Mouse (Mus musculus): ENCODE data around the gene Ccnd3. TPM values are rescaled to one million over a fixed set of nuclear protein-coding genes. Genes with fewer than 3 reads are reported as not detected.
A peak's percentile ranks its signal among the peaks of the same experiment; 100 is the strongest.

Ccnd3 gene
- polyA plus RNA-seq, 1 experiment from 2014 or later: 530 TPM

- 52% methylated on average over 2 of the region's 2 CpGs for WGBS
- no peak for ATAC-seq (replicated peaks; ENCODE audit: low FRiP score)
Observed at GRCm38 (mm10) chr17:47505566-47505965, 715 bp downstream of the Ccnd3 start.

GRCm38 (mm10) chr17:47506042-47506441, 1.2 kb downstream of the Ccnd3 start:
- Histone ChIP-seq H3K27me3 (replicated peaks; ENCODE audit: control insufficient read depth, insufficient read depth, low read length) (no peaks in the 10 kb centered on the region), H3K4me3 (ENCODE audit: low read depth, low read length) (no peak overlapping the region), H3K4me2 (peak overlapping the region; percentile 67; the same call in 1 of the 2 replicates), H3K4me1 (replicated peaks; ENCODE audit: control insufficient read depth, insufficient read depth, low read length) (peaks cover 52% of the 10 kb centered on the region), H3K9me3 (ENCODE audit: control insufficient read depth, low read length) (no peaks in the 10 kb centered on the region), H3K9ac (ENCODE audit: low read depth, low read length) (no peak overlapping the region), H3K27ac (ENCODE audit: low read depth, low read length) (no peak overlapping the region), H3K36me3 (ENCODE audit: control insufficient read depth, insufficient read depth, low read length) (0 out of 2 replicates have a peak, but pooled peaks cover under 1% of the 10 kb centered on the region)
- DNase-seq (ENCODE audit: low spot score) (no peak), ATAC-seq (replicated peaks; ENCODE audit: low FRiP score) (no peak)
- WGBS: 80% methylated on average over 1 of the region's 1 CpGs

More at GRCm38 (mm10) chr17:47505566-47505965, 715 bp downstream of the Ccnd3 start:
- peak overlapping the region; percentile 77 for H3K27ac ChIP-seq (ENCODE audit: low read depth, low read length)
- H3K4me3 ChIP-seq (ENCODE audit: low read depth, low read length): peak overlapping the region; percentile 56
- no peaks in the 10 kb centered on the region for H3K9me3 ChIP-seq (ENCODE audit: control insufficient read depth, low read length)
- H3K9ac ChIP-seq (ENCODE audit: low read depth, low read length): peak overlapping the region; percentile 78
- peaks cover 54% of the 10 kb centered on the region for H3K4me1 ChIP-seq (replicated peaks; ENCODE audit: control insufficient read depth, insufficient read depth, low read length)
- peak overlapping the region; percentile 67 for H3K4me2 ChIP-seq
- H3K27me3 ChIP-seq (replicated peaks; ENCODE audit: control insufficient read depth, insufficient read depth, low read length): no peaks in the 10 kb centered on the region
- 0 out of 2 replicates have a peak, but pooled peaks cover 3% of the 10 kb centered on the region for H3K36me3 ChIP-seq (ENCODE audit: control insufficient read depth, insufficient read depth, low read length)
- DNase-seq (ENCODE audit: low spot score): no peak

- no peaks in the 10 kb centered on the region for H3K36me3 ChIP-seq (ENCODE audit: control insufficient read depth, insufficient read depth, low read length)
- no peaks in the 10 kb centered on the region for H3K27me3 ChIP-seq (replicated peaks; ENCODE audit: control insufficient read depth, insufficient read depth, low read length)
- no peak overlapping the region for H3K4me2 ChIP-seq
- no peak overlapping the region for H3K4me3 ChIP-seq (ENCODE audit: low read depth, low read length)
- 92% methylated on average over 4 of the region's 4 CpGs for WGBS
- H3K9ac ChIP-seq (ENCODE audit: low read depth, low read length): no peak overlapping the region
- no peaks in the 10 kb centered on the region for H3K9me3 ChIP-seq (ENCODE audit: control insufficient read depth, low read length)
- DNase-seq (ENCODE audit: low spot score) (no peak), ATAC-seq (replicated peaks; ENCODE audit: low FRiP score) (no peak)
- H3K27ac ChIP-seq (ENCODE audit: low read depth, low read length): no peak overlapping the region
- peaks cover 52% of the 10 kb centered on the region for H3K4me1 ChIP-seq (replicated peaks; ENCODE audit: control insufficient read depth, insufficient read depth, low read length)
Observed at GRCm38 (mm10) chr17:47506697-47507096, 1.8 kb downstream of the Ccnd3 start.

GRCm38 (mm10) chr17:47507523-47507922, 2.7 kb downstream of the Ccnd3 start:
- peaks cover 51% of the 10 kb centered on the region for H3K4me1 ChIP-seq (replicated peaks; ENCODE audit: control insufficient read depth, insufficient read depth, low read length)

GRCm38 (mm10) chr17:47508012-47508608, 3.3 kb downstream of the Ccnd3 start:
- 12% methylated on average over 12 of the region's 12 CpGs for WGBS
- Histone ChIP-seq H3K36me3 (ENCODE audit: control insufficient read depth, insufficient read depth, low read length) (no peaks in the 10 kb centered on the region), H3K9ac (ENCODE audit: low read depth, low read length) (peak overlapping the region; percentile 61), H3K4me1 (replicated peaks; ENCODE audit: control insufficient read depth, insufficient read depth, low read length) (peaks cover 52% of the 10 kb centered on the region), H3K9me3 (ENCODE audit: control insufficient read depth, low read length) (no peaks in the 10 kb centered on the region), H3K4me2 (peak overlapping the region; percentile 74), H3K27ac (ENCODE audit: low read depth, low read length) (peak overlapping the region; percentile 96), H3K4me3 (ENCODE audit: low read depth, low read length) (peak overlapping the region; percentile 38), H3K27me3 (replicated peaks; ENCODE audit: control insufficient read depth, insufficient read depth, low read length) (no peaks in the 10 kb centered on the region)
- ATAC-seq (replicated peaks; ENCODE audit: low FRiP score): peak; percentile 66
- peak; percentile 79 for DNase-seq (ENCODE audit: low spot score)

More at GRCm38 (mm10) chr17:47507523-47507922, 2.7 kb downstream of the Ccnd3 start:
- Histone ChIP-seq H3K36me3 (ENCODE audit: control insufficient read depth, insufficient read depth, low read length) (no peaks in the 10 kb centered on the region), H3K9ac (ENCODE audit: low read depth, low read length) (peak overlapping the region; percentile 61), H3K9me3 (ENCODE audit: control insufficient read depth, low read length) (no peaks in the 10 kb centered on the region), H3K4me2 (peak overlapping the region; percentile 74), H3K27ac (ENCODE audit: low read depth, low read length) (peak overlapping the region; percentile 96), H3K27me3 (replicated peaks; ENCODE audit: control insufficient read depth, insufficient read depth, low read length) (no peaks in the 10 kb centered on the region), H3K4me3 (ENCODE audit: low read depth, low read length) (no peak overlapping the region)
- no peak for ATAC-seq (replicated peaks; ENCODE audit: low FRiP score)
- WGBS: 65% methylated on average over 2 of the region's 2 CpGs
- no peak for DNase-seq (ENCODE audit: low spot score)

- Histone ChIP-seq H3K27me3 (replicated peaks; ENCODE audit: control insufficient read depth, insufficient read depth, low read length) (no peaks in the 10 kb centered on the region), H3K4me1 (replicated peaks; ENCODE audit: control insufficient read depth, insufficient read depth, low read length) (peaks cover 54% of the 10 kb centered on the region), H3K4me2 (no peak overlapping the region), H3K4me3 (ENCODE audit: low read depth, low read length) (no peak overlapping the region), H3K9ac (ENCODE audit: low read depth, low read length) (no peak overlapping the region), H3K9me3 (ENCODE audit: control insufficient read depth, low read length) (no peaks in the 10 kb centered on the region), H3K27ac (ENCODE audit: low read depth, low read length) (peak overlapping the region; percentile 50), H3K36me3 (ENCODE audit: control insufficient read depth, insufficient read depth, low read length) (no peaks in the 10 kb centered on the region)
- no peak for DNase-seq (ENCODE audit: low spot score)
- no peak for ATAC-seq (replicated peaks; ENCODE audit: low FRiP score)
- 56% methylated on average over 9 of the region's 9 CpGs for WGBS
Observed at GRCm38 (mm10) chr17:47509031-47509705, 4.3 kb downstream of the Ccnd3 start.

- Histone ChIP-seq H3K4me2 (peak overlapping the region; percentile 61), H3K36me3 (ENCODE audit: control insufficient read depth, insufficient read depth, low read length) (no peaks in the 10 kb centered on the region), H3K9ac (ENCODE audit: low read depth, low read length) (peak overlapping the region; percentile 70), H3K4me1 (replicated peaks; ENCODE audit: control insufficient read depth, insufficient read depth, low read length) (peaks cover 39% of the 10 kb centered on the region), H3K9me3 (ENCODE audit: control insufficient read depth, low read length) (no peaks in the 10 kb centered on the region), H3K4me3 (ENCODE audit: low read depth, low read length) (peak overlapping the region; percentile 22; the same call in 1 of the 2 replicates), H3K27me3 (replicated peaks; ENCODE audit: control insufficient read depth, insufficient read depth, low read length) (no peaks in the 10 kb centered on the region), H3K27ac (ENCODE audit: low read depth, low read length) (peak overlapping the region; percentile 66)
- DNase-seq (ENCODE audit: low spot score): peak; percentile 99
- WGBS: 12% methylated on average over 25 of the region's 25 CpGs
- peak; percentile 88 for ATAC-seq (replicated peaks; ENCODE audit: low FRiP score)
Observed at GRCm38 (mm10) chr17:47511111-47512020, 6.5 kb downstream of the Ccnd3 start.

GRCm38 (mm10) chr17:47512956-47513775, 8.3 kb downstream of the Ccnd3 start:
- H3K4me3 ChIP-seq (ENCODE audit: low read depth, low read length): no peak overlapping the region
- 64% methylated on average over 10 of the region's 10 CpGs for WGBS
- no peaks in the 10 kb centered on the region for H3K36me3 ChIP-seq (ENCODE audit: control insufficient read depth, insufficient read depth, low read length)
- H3K4me2 ChIP-seq: no peak overlapping the region
- H3K4me1 ChIP-seq (replicated peaks; ENCODE audit: control insufficient read depth, insufficient read depth, low read length): peaks cover 33% of the 10 kb centered on the region
- no peak for DNase-seq (ENCODE audit: low spot score)
- no peaks in the 10 kb centered on the region for H3K9me3 ChIP-seq (ENCODE audit: control insufficient read depth, low read length)
- ATAC-seq (replicated peaks; ENCODE audit: low FRiP score): no peak
- H3K9ac ChIP-seq (ENCODE audit: low read depth, low read length): peak overlapping the region; percentile 3; the same call in 1 of the 2 replicates
- H3K27me3 ChIP-seq (replicated peaks; ENCODE audit: control insufficient read depth, insufficient read depth, low read length): no peaks in the 10 kb centered on the region
- peak overlapping the region; percentile 16; the same call in 1 of the 2 replicates for H3K27ac ChIP-seq (ENCODE audit: low read depth, low read length)

Data from liver, embryonic 11.5 days (tissue).